Mouse (Mus musculus) frontal cortex, adult (tissue): ENCODE measurements around the gene Dnah6.

ENCODE experiments used
- ATAC-seq: cut with Nextera tagmentation; 2 replicates; pipeline ENCODE4 v1.9.2; 2017; ENCODE audit warnings: mild to moderate bottlenecking, moderate library complexity, mixed read lengths; ENCODE audit not compliant: low TSS enrichment

The Dnah6 gene

GRCm38 (mm10) chr6:73228408-73228807 lies 7.0 kb upstream of the Dnah6 start:
- no peak for ATAC-seq

GRCm38 (mm10) chr6:73227376-73228158 lies 6.1 kb upstream of the Dnah6 start:
- no peak for ATAC-seq

GRCm38 (mm10) chr6:73222841-73223526 lies 1.5 kb upstream of the Dnah6 start:
- no peak for ATAC-seq

DNA sequence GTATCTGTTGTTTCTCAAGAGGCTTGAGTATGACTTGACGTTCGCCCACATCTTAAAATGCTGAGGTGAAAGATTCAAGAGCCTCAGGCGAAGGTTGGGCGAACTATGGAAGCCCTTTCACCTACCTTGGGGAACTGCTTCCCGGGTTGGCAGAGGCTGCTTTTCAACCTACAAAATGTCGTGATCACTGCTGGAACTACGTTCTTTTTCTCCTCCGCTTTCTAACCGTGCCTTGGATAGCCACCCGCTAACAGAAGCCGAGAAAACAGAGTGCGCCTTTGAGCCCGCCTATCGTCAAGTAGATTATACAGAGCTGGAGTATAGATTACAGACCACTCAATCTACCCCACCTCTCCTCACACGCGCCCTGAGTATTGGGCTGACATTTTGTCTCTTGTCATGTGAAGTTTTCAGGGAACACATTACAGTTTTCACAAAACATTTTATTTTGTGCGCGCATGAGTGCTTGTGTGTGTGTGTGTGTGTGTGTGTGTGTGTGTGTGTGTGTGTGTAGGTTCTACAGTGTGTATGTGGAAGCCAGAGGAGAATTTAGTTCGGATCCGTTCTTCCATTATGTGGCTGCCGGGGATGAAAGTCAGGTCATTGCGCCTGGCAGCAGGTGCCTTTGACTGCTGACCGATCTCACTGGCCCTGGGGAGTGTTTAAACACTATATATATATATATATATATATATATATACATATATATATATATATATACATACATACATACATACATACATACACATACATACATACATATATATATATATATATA lies 696 bp upstream of the Dnah6 start:
- peak; percentile 82 for ATAC-seq

GRCm38 (mm10) chr6:73211602-73212001 lies 9.8 kb downstream of the Dnah6 start:
- ATAC-seq: no peak

DNA sequence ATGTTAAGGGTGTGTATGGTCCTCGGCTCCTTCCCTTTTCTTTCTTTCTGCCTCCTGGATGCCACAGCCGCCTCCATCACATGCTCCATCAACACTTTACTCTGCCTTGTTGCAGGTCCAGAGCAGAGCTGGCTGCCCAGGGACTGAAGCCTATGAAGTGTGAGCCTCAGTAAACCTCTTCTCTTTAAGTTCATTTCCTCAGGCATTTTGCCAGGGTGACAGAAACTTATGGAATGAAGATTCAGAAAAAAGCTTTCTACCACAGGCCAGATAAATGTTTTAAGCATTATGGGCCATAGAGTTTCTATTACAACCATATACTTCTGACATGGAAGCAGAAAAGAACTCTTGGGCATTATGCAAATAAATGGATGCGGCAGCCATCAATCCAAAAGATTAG lies 10.4 kb downstream of the Dnah6 start:
- ATAC-seq: no peak

DNA sequence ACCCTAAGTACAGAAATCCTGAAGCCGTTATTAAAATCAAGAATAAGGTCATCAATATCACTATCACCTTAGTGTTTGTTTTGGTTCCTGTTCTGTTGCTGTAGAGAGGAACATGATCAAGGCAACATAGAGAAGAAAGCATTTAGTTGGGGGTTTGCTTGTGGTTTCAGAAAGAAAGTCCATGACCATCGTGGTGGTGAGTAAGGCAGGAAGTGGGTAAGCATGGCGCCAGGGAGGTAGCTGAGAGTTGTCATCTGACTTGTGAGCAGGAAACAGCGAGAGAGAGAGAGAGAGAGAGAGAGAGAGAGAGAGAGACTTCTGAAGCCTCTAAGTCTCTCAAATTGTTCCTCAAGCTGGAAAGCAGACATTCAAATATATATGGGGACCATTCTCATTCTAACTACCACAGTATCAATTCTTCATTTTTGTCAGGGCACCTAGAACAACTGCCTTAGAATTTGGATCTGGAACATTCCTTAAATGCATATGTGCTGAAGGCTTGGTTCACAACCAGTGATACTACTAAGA lies 10.9 kb downstream of the Dnah6 start:
- ATAC-seq: no peak

DNA sequence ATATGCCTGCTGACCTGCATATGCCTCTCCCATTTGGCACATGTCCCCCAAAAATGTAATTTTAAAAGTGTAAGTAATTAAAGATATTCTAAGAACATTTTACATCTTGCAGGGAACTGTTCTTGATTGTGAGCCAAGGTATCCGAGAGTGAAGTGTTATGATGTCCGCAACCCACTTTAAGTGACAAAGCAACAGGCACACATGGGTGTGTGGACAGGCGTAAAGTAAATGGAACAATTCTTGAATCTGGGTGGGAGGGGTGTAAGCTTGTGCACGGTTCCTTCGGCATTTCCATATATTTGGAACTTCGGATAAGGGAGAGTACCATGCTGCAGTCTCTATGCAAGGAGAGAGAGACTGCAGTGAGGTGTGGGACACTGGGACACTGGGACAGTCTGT lies 11.9 kb downstream of the Dnah6 start:
- peak; percentile 59 for ATAC-seq

DNA sequence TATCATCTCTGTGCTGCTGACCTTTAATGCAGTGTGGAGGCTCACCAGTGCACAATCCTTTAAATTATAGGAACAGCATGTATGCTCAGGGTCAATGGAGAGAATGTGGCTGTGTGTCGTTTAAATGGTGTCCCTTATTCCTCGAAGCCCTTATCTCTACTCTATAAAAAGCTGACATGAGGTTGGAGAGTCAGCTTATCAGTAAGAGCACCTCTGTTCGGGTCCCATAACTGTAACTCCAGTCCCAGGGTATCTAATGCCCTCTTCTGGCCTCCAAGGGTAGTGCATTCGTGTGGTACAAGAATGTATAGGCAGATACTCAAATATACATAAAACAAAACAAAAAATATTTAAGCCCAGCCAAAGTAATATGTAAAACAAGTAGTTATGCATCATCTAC lies 16.5 kb downstream of the Dnah6 start:
- ATAC-seq: no peak

GRCm38 (mm10) chr6:73203724-73204123 lies 17.7 kb downstream of the Dnah6 start:
- ATAC-seq: no peak

- no peak for ATAC-seq
Observed at GRCm38 (mm10) chr6:73195291-73195690, 26.2 kb downstream of the Dnah6 start.

GRCm38 (mm10) chr6:73190756-73191155 lies 30.7 kb downstream of the Dnah6 start:
- ATAC-seq: no peak

DNA sequence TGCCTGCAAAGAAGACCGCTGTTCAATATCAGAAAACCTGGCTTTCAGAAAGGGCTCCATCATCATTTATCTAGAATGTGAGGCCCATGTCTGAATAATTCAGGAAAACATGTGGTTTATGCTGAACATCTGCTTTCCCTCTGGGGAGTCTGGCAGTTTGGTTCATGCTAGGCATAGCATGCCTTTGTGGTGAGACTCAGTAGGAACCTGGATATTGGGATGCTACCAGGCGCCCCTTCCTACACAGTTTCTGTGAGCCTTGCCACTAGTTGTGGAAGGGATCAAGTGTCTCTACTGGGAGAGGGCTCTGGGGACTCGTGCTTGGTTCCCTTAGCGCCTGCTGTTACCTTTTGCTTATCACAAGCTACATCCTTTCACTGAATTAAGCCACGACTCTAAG lies 37.2 kb downstream of the Dnah6 start:
- no peak for ATAC-seq

DNA sequence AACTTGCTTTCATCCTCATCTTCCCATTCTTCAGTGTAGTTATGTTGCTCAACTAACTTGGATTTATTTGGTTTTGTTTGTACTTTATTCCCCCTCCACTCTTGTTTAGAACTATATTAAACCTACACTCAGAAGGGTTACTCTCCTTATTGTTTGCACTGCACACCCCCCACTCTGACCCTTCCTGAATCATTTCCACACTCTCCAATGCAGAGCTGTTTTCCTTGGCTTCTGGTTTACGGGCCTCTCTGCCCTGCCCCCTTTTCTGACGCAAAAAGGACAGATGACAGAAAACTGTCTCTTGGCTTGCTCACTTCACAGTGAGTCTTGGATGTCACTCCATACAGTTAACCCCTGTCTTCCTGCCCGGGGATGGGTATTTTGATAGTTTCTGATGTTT lies 38.5 kb downstream of the Dnah6 start:
- no peak for ATAC-seq

DNA sequence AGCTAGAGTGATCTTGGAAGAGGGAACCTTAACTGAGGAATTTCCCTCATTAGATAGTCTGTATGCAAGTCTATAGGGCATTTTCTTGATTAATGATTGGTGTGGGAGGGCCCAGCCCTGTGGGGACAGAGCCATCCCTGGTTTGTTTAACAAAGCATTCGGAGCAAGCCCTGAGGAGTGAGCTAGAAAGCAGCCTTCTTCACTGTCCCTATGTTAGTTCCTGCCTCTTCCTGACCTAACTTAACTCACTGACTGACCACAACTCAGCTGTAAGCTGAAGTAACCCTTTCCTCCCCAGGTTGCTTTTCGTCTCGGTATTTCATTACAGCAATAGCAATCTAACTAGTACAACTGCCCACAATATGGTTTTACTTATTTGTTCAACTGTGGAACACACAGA lies 39.0 kb downstream of the Dnah6 start:
- no peak for ATAC-seq

DNA sequence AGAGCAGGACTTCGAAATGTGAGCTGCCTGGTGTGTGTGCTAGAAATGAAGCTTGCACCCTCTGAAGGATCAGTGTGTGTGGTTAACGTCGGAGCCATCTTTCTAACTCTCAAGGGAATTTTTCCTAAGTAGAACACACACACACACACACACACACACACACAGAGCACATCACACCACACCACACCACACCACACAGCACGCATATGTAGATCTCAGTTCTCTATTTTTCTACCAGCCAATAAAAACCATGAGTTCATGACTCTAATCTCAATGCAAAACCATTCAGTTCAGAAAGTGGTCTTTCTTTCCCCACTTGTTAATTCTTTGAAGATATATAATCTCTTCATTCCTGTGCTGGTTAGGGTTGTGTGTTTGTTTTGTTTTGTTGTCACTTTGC lies 39.4 kb downstream of the Dnah6 start:
- ATAC-seq: no peak

GRCm38 (mm10) chr6:73175156-73175555 lies 46.3 kb downstream of the Dnah6 start:
- no peak for ATAC-seq

DNA sequence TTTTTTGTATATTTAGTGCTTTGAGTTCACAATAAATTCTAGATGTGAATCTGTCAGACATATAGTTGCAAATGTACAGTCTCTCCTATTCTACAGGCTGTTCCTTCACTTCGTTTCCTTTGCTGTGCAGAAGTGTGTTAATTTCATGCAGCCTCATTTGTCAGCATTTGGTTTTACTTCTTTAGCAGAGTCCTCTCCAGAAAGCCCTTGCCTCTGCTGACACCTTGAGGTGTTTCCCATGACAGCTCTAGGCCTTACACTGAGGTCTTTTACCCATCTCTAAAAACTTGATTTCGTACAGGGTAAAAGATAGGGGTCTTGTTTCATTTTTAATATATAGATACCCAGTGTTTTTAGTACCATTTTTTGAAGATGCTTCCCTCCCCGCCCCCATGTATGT lies 54.2 kb downstream of the Dnah6 start:
- ATAC-seq: peak; percentile 76

- no peak for ATAC-seq
Observed at GRCm38 (mm10) chr6:73162958-73163357, 58.5 kb downstream of the Dnah6 start.

DNA sequence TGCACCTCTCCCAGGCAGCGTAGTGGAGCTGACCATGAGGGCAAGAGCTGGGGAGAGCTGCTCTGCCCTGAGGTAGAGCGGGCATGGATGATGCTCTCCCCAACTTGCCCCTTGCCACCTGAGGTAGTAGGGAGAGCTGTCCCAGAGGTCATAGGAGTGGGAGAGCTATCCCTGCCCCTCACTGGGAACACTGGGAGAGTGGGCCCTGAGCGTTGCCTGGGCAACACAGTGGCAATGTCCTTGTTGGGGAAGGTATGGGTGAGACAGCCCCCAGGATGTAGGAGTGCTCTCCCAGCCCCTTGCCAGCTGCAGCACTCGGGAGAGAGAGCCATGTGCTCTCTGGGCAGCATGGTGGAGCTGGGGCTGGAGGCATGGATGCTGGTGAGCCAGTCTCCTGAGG lies 60.1 kb downstream of the Dnah6 start:
- ATAC-seq: no peak

DNA sequence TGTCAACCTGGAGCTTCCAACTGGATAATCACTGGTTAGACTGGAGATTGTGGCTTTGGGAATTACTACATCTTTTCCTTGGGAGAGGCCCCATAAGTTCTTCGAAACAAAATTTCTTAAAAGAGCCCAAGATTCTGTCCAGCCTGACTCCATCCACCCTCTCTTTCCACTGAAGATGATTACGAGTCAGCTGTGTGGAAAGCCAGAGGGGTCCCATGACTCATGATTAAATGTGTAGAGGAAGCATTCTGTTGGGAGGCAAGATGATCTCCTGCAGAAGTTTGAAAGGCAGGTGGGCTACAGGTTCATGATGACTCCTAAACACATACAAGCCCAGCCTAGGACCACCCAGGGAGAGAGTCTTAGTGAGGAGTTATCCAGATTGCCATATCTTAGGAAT lies 66.0 kb downstream of the Dnah6 start:
- ATAC-seq: no peak

- peak; percentile 99 for ATAC-seq
Observed at GRCm38 (mm10) chr6:73153675-73154074, 67.8 kb downstream of the Dnah6 start.

- no peak for ATAC-seq
Observed at GRCm38 (mm10) chr6:73143403-73143802, 78.0 kb downstream of the Dnah6 start.
